Mouse (Mus musculus) heart, embryonic 14.5 days (tissue): ENCODE measurements at regions not wholly inside any gene's neighbourhood (a gene's known extent, or its start where the extent isn't known, plus 50 kb on each side); places are given as distances from the start of the nearest gene placed in this dataset.

Experiments used
- ATAC-seq: fragments of 200-750 bp; cut with Nextera tagmentation; 2 replicates; pipeline ENCODE4 v1.8.0; 2017; ENCODE audit warnings: low read depth, moderate TSS enrichment; ENCODE audit not compliant: insufficient number of reproducible peaks, insufficient read depth, low FRiP score
- H3K27ac ChIP-seq, 2 experiments: fragments of 200-500 bp in 1 of 2; fragments of 300-500 bp in 1 of 2; sonication (generic) in 1 of 2; replicated peaks in 1 of 2; 2 replicates each; pipeline ENCODE4 v1.5.1; 2012 to 2014; ENCODE audit warnings: low read depth in 2 of 2, low read length in 2 of 2, control low read depth in 1 of 2, mild to moderate bottlenecking in 1 of 2, mixed read lengths in 1 of 2; ENCODE audit not compliant: control insufficient read depth in 1 of 2, insufficient read depth in 1 of 2
- H3K27me3 ChIP-seq: fragments of 300-500 bp; sonication (generic); 2 replicates; pipeline ENCODE4 v1.6.1; 2014; ENCODE audit warnings: mild to moderate bottlenecking, low read length, control low read depth; ENCODE audit not compliant: control insufficient read depth, insufficient read depth
- H3K36me3 ChIP-seq: fragments of 300-500 bp; sonication (generic); 2 replicates; pipeline ENCODE4 v1.6.1; 2014; ENCODE audit warnings: mild to moderate bottlenecking, control low read depth, low read length, mixed read lengths; ENCODE audit not compliant: control insufficient read depth, insufficient read depth
- H3K4me1 ChIP-seq, 2 experiments: fragments of 200-500 bp in 1 of 2; fragments of 300-500 bp in 1 of 2; sonication (generic) in 1 of 2; 2 replicates each; pipeline ENCODE4 v1.6.1; 2012 to 2014; ENCODE audit warnings: low read length in 2 of 2, control low read depth in 1 of 2, mixed read lengths in 1 of 2; ENCODE audit not compliant: control insufficient read depth in 2 of 2, insufficient read depth in 2 of 2
- H3K4me2 ChIP-seq: fragments of 300-500 bp; sonication (generic); 2 replicates; pipeline ENCODE4 v1.6.1; 2014; ENCODE audit warnings: mild to moderate bottlenecking, low read length
- H3K4me3 ChIP-seq, 2 experiments: fragments of 200-500 bp in 1 of 2; fragments of 300-500 bp in 1 of 2; sonication (generic) in 1 of 2; 2 replicates each; pipeline ENCODE4 v1.5.1; 2012 to 2014; ENCODE audit warnings: low read length in 2 of 2, mild to moderate bottlenecking in 2 of 2, control low read depth in 1 of 2, low read depth in 1 of 2, moderate library complexity in 1 of 2; ENCODE audit not compliant: control insufficient read depth in 1 of 2, insufficient read depth in 1 of 2
- H3K9ac ChIP-seq: fragments of 300-500 bp; sonication (generic); 2 replicates; pipeline ENCODE4 v1.6.1; 2014; ENCODE audit warnings: mild to moderate bottlenecking, low read length
- H3K9me3 ChIP-seq: fragments of 300-500 bp; sonication (generic); 2 replicates; pipeline ENCODE4 v1.6.1; 2016; ENCODE audit warnings: low read length, control low read depth; ENCODE audit not compliant: control insufficient read depth
- WGBS: fragments of 180-500 bp; shearing (Covaris S2); extraction: QIAGEN DNeasy Blood & Tissue Kit; methylation state at CpG from one replicate; pipeline ENCODE4 v1.1.7; 2014; 5-methylcytosine and 5-hydroxymethylcytosine counted together

DNA sequence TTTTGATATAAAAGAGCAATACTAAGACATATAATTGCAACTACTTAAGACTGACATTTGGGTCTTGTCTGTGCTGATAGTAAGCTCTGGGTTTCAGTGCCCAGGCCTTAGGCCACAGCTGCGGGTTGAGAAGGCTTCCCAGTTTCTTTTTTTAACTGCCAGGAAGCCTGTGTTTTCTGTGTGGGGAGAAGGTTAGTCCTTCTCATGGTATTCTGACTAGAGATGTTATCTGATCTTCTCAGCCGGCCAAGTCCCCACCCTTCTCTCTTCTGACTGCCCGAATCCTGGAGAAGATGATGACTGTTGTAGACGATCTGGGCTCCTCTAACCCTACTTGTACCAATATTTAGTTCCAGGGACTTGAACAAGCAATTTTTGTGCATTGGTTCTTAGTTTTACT, 80.7 kb upstream of the Ednra start:
- H3K27ac ChIP-seq: no peak overlapping the region; a peak in 1 of 4 replicates
- no peak overlapping the region for H3K4me3 ChIP-seq
- H3K27me3 ChIP-seq: no peaks in the 10 kb centered on the region
- H3K4me2 ChIP-seq: no peak overlapping the region
- H3K9me3 ChIP-seq: no peaks in the 10 kb centered on the region
- H3K9ac ChIP-seq: no peak overlapping the region
- H3K36me3 ChIP-seq: no peaks in the 10 kb centered on the region
- WGBS: 24% methylated on average over 4 of the region's 4 CpGs
- peaks cover 5 to 7% of the 10 kb centered on the region in 2 experiments; a peak in 3 of 4 replicates for H3K4me1 ChIP-seq
- ATAC-seq: no peak

DNA sequence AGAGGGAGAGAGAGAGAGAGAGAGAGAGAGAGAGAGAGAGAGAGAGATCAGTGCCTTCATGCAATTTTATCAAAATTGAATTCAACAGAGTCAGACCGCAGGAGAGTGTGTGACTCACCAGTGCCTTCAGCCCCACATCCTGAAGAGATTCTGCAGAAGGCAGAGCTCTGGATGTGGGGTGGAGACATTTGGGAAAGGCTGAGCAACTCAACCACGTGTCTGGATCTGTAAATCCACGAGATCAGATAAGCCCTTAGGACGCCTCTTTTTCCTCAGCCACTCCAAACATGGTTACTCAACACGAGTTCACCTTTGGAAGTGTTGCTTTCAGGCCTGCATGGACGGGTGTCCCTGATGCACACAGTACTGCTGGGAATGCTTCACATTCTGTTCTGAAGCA, 81.4 kb upstream of the Ednra start:
- Histone ChIP-seq H3K27me3 (no peaks in the 10 kb centered on the region), H3K4me2 (no peak overlapping the region), H3K9me3 (no peaks in the 10 kb centered on the region), H3K36me3 (no peaks in the 10 kb centered on the region), H3K4me3 (no peak overlapping the region), H3K27ac (no peak overlapping the region), H3K9ac (no peak overlapping the region), H3K4me1 (peaks cover 5 to 7% of the 10 kb centered on the region in 2 experiments; a peak in 3 of 4 replicates)
- 53% methylated on average over 6 of the region's 6 CpGs for WGBS
- no peak for ATAC-seq

DNA sequence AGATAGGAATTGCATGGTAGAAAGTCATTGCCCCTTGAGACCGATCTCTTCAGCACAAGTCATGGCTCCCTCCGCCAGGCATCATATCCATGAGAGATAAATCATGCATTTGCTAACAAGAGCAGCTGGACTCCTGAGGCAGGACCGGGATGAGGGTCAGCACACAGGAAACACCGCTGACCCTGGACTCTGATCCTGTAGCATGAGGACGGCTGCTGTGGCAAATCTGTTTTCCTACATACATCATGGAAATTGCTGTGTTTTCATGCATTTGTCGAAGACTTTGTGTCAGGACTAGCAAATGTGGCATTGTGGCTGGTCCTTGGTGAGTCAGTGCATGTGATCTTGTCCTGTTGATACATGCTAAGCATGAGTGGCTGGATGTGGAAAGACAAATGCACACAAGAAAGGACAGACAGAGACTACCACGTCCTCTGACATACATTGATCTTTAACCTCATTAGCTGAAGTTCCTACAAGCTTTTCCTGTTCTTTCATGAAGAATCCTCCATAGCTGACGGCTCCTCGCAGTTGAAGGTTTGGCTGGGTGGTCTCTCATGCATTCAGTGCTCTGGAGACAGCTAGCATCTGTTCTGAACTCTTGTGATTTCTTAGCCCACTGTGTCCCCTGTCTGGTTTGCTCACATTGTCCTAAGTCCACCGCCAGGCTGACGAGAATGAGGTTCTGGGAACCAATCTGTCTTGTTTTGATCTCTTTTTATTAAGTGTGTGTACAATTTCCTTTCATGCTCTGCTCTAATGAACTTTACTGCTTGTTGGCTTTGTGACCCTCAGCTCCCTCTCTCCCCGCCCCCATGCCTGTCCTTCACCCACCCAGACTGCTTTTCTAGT, 90.8 kb upstream of the Ednra start:
- Histone ChIP-seq H3K4me2 (no peak overlapping the region), H3K36me3 (no peaks in the 10 kb centered on the region), H3K4me1 (no peaks in the 10 kb centered on the region), H3K27ac (no peak overlapping the region), H3K9me3 (no peaks in the 10 kb centered on the region), H3K27me3 (no peaks in the 10 kb centered on the region), H3K9ac (no peak overlapping the region), H3K4me3 (no peak overlapping the region)
- ATAC-seq: no peak
- 76% methylated on average over 12 of the region's 12 CpGs for WGBS

DNA sequence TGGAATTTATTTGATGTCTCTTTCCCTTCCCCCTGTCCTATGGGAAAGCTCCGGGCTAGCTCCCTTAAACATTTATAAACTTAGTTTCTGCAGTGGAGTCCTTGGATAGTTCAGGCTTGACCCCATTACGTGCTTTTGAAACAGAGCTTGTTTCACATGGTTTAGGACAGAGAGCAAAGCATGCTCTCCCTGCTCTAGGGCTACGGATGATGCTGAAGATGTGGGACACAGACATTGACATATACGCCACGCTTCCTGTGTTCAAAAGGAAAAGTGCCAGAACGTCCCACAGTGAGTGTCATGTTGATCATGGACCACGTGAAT, 91.3 kb upstream of the Ednra start:
- H3K36me3 ChIP-seq: no peaks in the 10 kb centered on the region
- WGBS: 78% methylated on average over 7 of the region's 7 CpGs
- no peak for ATAC-seq
- no peak overlapping the region for H3K9ac ChIP-seq
- no peak overlapping the region for H3K27ac ChIP-seq
- H3K4me2 ChIP-seq: no peak overlapping the region
- no peaks in the 10 kb centered on the region for H3K27me3 ChIP-seq
- H3K4me1 ChIP-seq: no peaks in the 10 kb centered on the region
- H3K9me3 ChIP-seq: no peaks in the 10 kb centered on the region
- H3K4me3 ChIP-seq: no peak overlapping the region

DNA sequence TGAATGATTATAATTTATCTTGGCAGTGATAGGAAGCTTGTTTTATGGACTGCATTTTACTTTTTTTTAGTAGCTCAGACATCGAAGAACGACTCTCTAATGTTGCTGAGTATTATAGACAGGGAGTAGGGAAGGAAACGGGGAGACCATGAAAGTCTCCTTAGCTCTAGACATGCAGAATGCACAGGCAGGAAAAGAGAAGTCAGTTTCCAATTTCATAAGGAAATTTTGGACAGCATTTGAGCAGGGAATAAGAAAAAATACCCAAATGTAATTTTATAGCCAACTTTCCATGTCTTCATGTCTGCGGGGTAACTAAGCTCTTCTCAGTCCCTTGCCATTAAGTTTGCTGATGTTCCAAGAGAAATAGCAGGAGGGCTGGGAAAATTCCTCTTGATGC, 92.0 kb upstream of the Ednra start:
- Histone ChIP-seq H3K27me3 (no peaks in the 10 kb centered on the region), H3K4me2 (no peak overlapping the region), H3K9ac (no peak overlapping the region), H3K36me3 (no peaks in the 10 kb centered on the region), H3K4me3 (no peak overlapping the region), H3K27ac (no peak overlapping the region), H3K9me3 (no peaks in the 10 kb centered on the region), H3K4me1 (no peaks in the 10 kb centered on the region)
- no peak for ATAC-seq
- 82% methylated on average over 4 of the region's 4 CpGs for WGBS

DNA sequence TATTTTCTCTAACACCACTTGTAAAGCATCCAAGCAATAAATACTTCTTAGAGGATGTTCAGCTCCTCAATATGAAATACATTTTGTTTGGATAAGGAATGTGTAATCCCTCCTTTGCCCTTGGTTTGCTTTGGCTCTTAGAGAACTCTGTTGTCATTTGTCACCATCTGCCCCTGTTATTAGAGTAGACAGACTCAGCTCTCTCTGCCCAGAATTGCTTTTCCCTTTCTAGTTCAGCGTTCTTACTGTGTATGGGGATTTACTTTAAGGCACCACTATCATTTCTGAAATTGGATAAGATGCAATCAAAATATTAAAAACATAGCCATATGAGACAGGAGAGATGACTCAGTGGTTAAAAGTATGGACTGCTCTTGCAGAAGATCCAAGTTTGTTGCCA, 101.5 kb upstream of the Ednra start:
- Histone ChIP-seq H3K27ac (no peak overlapping the region), H3K27me3 (no peaks in the 10 kb centered on the region), H3K36me3 (no peaks in the 10 kb centered on the region), H3K4me1 (peaks cover 0 to 4% of the 10 kb centered on the region in 2 experiments; a peak in 2 of 4 replicates), H3K4me3 (no peak overlapping the region), H3K4me2 (no peak overlapping the region), H3K9ac (no peak overlapping the region), H3K9me3 (no peaks in the 10 kb centered on the region)
- 74% methylated on average over 1 of the region's 1 CpGs for WGBS
- ATAC-seq: no peak

DNA sequence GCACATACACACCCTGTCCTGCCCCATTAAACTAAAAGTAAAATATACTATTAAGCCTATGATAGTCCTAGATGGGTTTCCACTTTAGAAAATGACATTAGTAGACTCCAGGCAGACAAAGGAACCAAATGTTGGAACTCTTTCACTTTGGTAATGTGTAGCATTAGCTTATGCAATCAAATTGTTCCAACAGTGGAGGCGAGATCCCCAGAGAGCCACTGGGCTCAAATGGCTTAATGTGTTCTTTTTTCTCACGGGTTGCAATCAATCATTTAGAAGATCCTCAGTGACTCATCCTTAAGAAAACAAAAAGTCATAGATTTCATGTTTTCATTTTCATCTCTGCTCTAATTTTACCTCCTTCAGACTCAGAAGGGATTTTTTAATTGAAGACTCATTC, 102.0 kb upstream of the Ednra start:
- Histone ChIP-seq H3K9ac (no peak overlapping the region), H3K4me2 (no peak overlapping the region), H3K27me3 (no peaks in the 10 kb centered on the region), H3K4me3 (no peak overlapping the region), H3K27ac (no peak overlapping the region), H3K4me1 (peaks cover 0 to 4% of the 10 kb centered on the region in 2 experiments; a peak in 2 of 4 replicates), H3K9me3 (no peaks in the 10 kb centered on the region), H3K36me3 (no peaks in the 10 kb centered on the region)
- ATAC-seq: no peak
- WGBS: 64% methylated on average over 2 of the region's 2 CpGs

DNA sequence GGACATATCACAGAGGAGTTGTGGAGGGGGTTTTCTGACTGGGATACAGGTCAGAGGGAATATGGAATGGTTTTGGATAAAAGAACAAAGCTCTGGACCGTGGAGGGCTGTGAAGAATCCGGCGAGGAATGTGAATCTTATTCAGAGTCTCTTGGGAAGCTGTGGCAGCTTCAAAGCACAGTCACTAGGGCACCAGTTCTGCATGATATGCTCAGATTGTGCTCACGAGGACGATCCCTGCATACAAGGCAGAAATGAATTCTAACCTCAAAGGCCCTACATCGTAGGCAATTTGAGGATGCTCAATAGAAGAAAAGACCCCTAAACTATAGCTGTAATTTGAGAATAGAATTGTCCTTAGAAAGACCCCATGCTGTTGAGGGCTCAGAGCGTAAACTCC, 103.8 kb upstream of the Ednra start:
- no peak overlapping the region for H3K27ac ChIP-seq
- no peaks in the 10 kb centered on the region for H3K27me3 ChIP-seq
- 52% methylated on average over 7 of the region's 7 CpGs for WGBS
- no peak overlapping the region for H3K4me3 ChIP-seq
- H3K36me3 ChIP-seq: no peaks in the 10 kb centered on the region
- H3K9ac ChIP-seq: no peak overlapping the region
- no peak for ATAC-seq
- H3K4me1 ChIP-seq: peaks cover 0 to 4% of the 10 kb centered on the region in 2 experiments; a peak in 2 of 4 replicates
- H3K9me3 ChIP-seq: no peaks in the 10 kb centered on the region
- H3K4me2 ChIP-seq: no peak overlapping the region
